Mouse (Mus musculus) thymus, adult 2 months (tissue): ENCODE results near the gene Anapc11.

Experiments used
- CTCF ChIP-seq: fragments of 200-500 bp; IDR thresholded peaks from 2 replicates; pipeline ENCODE4 v1.5.1; 2012; ENCODE audit warnings: mild to moderate bottlenecking, control low read depth, low read length, moderate library complexity, borderline replicate concordance; ENCODE audit not compliant: control insufficient read depth, poor library complexity, insufficient read depth; ENCODE audit errors: extremely low read depth
- POLR2A ChIP-seq: fragments of 200-500 bp; IDR thresholded peaks from 2 replicates; pipeline ENCODE4 v1.6.1; 2012; ENCODE audit warnings: mild to moderate bottlenecking, low read length, control low read depth, moderate library complexity; ENCODE audit not compliant: control insufficient read depth, poor library complexity, insufficient read depth; ENCODE audit errors: extremely low read depth

GRCm38 (mm10) chr11:120575940-120576339 lies 22.3 kb upstream of the Anapc11 start:
- TF ChIP-seq CTCF (no peak), POLR2A (no peak)
